Mouse (Mus musculus) gastrocnemius, postnatal 10 days (tissue): Measurements from ENCODE around the gene Nck1. TPM values are rescaled to one million over a fixed set of nuclear protein-coding genes. Genes with fewer than 3 reads are reported as not detected.
A peak's percentile ranks its signal among the peaks of the same experiment; 100 is the strongest.

Experiments
- DNase-seq: peaks from one replicate; pipeline ENCODE4 v3.0.0; 2021; ENCODE audit warnings: mixed read lengths
- long read RNA-seq, 2 experiments: library from polyadenylated mRNA; stranded (forward); transcript quantifications; one replicate each; pipeline ENCODE4 v2.0.0; 2021
- total RNA-seq, 2 experiments: library from RNA; stranded (reverse); gene quantifications; 2 replicates each; pipeline ENCODE4 v1.2.3; 2021

Nck1 gene
- total RNA-seq: 10 to 100 TPM; 35.9 to 39.7 TPM
- long read RNA-seq, experiment 1, full-length matches to known transcripts: 20 of 28 reads
- long read RNA-seq, experiment 1, partial matches to known transcripts: 0 of 28 reads
- long read RNA-seq, experiment 1, other reads (novel, unspliced or antisense): 8 of 28 reads
- long read RNA-seq, experiment 2, full-length matches to known transcripts: 15 of 25 reads
- long read RNA-seq, experiment 2, partial matches to known transcripts: 1 of 25 reads
- long read RNA-seq, experiment 2, other reads (novel, unspliced or antisense): 9 of 25 reads

GRCm38 (mm10) chr9:100545715-100546593 lies at the start of gene Nck1:
Gene Nck1, minus strand, starts transcription at chr9:100546134.
- peak; percentile 99 for DNase-seq

DNA sequence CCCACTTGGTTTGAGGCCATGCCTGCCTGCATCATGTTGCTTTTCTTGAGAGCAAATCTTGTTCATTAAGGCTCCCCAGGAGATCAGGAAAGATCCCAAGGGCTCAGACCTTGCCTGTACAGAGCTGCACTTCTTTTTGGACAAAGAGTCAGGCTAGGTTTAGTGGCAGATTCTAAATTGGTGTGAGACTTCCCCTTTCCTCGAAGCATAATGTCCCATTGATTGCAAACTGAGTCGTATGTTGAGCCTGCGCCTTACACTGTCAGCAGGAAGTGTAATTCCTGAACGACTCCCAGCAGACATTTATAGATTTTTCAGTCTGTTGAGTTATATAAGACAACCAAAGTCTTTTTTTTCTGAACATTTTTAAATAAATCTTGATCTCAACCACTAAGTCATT lies 44.5 kb upstream of the Nck1 start:
- DNase-seq: no peak

DNA sequence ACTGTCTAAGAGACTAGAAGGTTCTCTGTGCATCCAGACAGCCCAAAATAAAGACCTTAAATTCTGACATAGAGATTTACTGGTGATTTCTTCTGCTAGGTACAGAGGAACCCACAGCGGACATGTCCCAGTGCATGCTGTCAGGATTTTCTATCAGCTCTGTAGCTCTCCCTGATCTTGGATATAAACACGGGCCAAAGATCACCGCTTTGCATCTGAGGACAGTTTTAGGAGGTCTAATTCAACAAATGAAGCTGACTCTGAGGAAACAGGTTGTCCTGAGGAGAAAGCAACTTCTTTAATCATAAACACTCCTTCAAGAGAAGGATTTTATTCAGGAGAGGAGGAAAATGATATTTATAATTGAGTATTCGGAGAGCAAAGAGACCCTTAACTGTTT lies 38.1 kb upstream of the Nck1 start:
- DNase-seq: no peak

DNA sequence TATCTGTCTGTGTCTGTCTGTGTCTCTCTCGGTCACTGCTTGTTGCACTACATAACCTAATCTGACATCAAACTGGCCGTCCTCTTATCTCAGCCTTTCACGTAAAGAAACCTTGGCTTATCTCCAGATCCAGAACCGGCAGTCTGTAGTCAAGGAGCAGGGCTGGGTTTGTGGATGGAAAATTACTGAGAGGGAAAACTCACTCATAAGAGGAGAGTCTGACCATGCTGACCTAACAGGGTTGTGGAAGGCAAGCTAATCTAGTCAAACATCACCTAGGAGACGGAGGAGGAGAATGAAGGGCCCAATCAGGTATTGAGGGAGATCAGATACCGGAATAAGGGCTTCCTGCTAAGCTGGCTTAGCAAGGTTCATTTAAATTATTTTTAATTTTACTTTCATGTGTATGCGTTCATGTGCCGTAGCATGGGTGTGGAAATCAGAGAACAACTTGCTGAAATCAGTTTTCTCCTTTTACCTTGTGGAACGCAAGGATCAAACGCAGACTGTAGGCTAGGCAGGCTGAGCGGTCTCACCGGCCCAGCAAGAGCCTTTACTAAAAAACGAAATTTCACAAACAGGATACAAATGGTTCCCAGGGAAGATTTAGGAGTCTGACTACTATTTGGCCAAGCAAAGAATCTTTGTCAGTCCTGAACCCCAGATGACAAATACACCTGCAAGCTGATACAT lies 37.1 kb upstream of the Nck1 start:
- DNase-seq: no peak

DNA sequence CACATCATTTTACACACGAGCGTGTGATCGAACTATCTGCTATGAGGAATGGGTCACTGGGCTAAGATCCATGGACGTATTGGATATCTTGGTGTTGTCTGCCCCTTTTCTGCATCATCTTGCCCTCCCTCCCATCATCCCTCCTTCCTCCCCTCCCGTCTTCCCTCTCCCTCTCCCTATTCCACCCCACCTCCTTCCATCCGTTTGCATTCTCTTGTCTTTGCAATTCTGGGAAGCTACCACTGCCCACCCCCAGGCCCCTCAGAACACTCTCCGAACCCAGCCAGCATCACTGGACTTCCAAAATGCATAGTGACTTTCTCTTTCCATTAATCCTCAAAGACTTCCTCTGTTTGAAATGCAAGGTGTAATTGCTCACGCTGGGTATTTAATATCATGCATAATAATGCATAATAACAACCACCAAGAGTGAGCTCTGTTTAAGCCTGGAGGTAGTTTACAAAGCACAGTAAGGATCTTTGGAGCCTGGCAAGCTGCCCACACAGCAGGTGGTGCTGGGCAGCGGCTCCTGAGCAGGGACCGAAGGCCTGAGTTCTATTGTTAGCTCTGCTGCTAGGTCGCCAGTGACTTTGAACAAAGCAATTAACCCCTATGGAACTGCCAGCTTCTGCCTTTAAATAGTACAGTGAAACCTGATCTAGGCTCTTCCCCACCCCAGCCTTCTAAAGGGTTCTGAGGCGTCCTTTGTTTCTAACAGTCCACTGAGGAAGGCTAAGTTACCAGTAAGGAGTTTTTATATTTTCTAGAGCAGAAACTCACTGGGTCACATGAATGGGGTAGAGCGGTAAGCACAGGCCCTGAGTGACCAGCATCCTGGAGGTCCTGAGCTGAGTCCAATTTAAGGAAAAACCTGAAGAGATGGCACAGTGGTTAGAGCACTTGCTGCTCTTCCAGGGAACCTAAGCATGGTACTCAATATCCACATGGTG lies 35.9 kb upstream of the Nck1 start:
- peak; percentile 40 for DNase-seq

DNA sequence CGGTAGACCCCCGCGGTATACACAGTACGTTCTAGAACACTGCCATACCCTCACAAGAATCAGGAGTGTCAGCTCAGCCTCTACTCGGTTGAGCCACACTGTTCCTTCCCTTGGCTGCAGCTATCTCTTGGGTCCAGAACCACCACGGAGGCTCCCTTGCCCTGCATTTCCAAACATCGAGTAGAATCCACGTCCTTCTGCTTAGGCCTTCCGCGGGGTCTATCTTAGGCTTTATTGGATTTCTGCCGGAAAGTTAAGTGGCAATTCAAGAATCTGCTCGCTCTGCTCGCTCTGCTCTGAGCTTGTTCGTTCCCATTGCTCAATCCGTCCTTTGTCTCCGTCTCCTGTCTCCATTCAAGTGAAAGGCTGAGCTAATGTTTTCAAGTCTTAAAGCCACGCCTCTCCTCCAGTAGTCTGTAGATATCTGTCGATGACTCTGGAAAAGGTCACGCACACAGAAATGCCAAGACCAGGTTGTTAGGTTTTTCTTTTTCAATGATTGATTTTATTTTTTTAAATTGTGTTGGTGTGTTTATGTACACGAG lies 34.3 kb upstream of the Nck1 start:
- DNase-seq: no peak

GRCm38 (mm10) chr9:100573942-100574341 lies 28.0 kb upstream of the Nck1 start:
- DNase-seq: no peak

- no peak for DNase-seq
Observed at GRCm38 (mm10) chr9:100573300-100573699, 27.4 kb upstream of the Nck1 start.

- no peak for DNase-seq
Observed at GRCm38 (mm10) chr9:100571511-100571910, 25.6 kb upstream of the Nck1 start.

DNA sequence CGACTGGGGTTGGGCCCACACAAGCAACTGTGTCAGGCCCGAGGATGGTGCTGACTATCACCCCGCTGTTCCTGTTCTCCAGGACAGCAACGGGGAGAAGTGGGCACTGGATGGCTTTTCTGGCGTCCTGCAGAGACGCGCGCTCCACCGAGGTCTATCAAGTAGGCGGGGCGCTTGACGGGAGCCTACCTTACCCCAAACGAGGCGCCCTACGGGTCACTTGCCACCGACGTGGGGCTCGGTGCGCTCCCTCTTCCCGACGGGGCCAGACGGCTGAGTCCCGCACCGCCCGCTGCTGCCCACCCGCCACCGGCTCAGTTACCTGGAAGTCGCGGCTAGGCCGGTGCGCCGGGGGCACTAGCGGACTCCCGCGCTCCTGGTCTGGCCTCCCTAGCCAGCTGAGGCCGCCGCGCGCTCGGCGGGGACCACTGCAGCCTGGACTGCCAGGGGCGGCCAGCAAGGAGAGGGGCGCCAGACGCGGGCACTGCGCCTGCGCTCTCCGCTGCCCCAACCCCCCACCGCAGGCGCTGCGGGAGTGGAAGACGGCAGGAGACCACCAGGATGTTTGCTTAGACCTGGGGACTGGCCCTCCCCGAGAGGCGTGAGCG lies 24.8 kb upstream of the Nck1 start, which contains the start of gene Slc35g2:
Gene Slc35g2, minus strand, starts transcription at position 465 of the 608 bp plus-strand sequence.
- peak; percentile 21 for DNase-seq

- peak; percentile 18 for DNase-seq
Observed at GRCm38 (mm10) chr9:100569798-100570625, 24.1 kb upstream of the Nck1 start.

DNA sequence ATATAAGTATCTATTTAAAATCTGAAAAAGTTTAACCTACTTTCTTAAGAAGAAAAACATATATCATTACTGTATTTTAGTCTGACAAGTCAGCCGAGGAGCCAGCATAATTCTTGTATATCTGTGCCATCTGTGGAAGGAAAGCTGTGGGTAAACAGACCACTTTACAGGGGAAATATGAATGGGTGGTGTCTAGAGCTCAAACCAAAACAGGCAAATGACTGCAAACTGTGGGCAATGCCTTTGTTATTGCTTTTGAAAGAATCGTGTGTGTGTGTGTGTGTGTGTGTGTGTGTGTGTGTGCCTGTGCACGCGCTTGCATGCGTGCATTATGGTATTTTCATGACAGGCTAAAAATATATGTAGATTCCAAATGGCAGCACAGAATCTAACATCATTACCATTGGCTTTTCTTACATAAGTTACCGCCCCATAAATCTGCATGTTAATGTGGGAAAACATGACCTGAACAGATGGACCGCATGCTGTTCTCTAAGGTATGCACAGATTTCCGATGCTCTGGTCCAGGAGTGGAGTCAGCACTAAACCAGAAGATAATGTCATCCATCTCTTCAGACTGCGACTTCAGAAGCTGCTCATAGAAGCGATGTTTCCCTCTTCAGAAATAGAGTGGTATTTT lies 14.4 kb upstream of the Nck1 start:
- DNase-seq: no peak

DNA sequence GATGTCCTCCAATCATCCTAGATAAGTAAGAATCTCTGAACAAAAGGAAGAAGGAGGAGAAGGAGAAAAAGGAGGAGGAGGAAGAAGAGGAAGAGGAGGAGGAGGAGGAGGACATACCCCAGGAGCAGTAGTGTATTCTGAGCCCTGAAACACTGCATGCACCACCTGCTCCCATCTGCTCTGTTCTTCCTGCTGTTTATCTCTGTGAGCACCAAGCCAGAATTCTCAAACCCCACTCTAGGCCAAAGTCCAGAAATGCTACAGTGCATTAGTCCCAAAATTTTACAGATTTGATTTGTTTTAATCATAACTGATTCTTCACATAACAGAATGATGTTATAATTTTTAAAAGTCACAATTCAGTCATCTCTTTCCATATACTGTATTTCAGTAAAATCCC lies 13.1 kb upstream of the Nck1 start:
- DNase-seq: no peak

DNA sequence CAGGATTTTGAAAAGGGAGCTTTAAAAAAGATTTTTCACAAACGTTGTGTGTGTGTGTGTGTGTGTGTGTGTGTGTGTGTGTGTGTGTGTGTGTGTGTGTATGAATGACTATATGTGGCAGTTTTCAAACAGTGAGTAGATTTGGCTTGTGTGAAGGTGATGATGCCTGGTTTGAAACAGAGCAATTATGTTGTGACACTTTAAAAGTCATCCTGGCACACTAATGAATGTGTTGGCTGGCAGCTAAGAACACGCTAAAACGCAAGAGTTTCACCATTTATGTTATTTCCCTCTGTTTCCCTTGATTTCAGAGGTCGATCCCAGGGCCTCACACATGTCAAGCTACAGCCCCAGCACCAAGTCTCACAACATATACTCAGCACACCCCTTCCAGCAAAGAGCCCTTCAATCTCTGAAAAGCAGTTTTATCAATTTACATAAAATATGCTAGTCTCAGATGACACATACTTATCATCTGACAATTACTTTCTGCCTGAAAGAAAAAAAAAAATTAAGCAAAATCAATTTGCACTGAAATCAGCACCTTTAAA lies 12.2 kb upstream of the Nck1 start:
- DNase-seq: no peak

DNA sequence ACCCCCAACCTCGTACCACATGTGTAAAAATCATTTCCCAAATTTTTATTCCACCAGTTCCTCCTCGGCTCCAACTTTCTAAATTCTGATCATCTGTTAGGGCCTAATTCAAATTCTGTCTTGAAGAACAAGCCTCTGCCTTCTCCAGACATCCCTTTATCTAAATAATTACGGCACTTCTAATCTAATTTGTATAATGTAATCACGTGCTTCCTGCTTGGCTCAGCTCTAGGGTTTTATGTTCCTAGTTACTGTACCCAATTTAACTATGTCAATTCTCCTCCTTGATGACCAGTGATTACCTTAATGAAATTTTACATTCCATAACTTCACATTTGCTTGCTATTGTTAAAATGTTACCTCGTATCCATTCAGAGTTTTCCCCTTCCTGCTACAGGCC lies 9.8 kb upstream of the Nck1 start:
- DNase-seq: no peak

- no peak for DNase-seq
Observed at GRCm38 (mm10) chr9:100548313-100548712, 2.4 kb upstream of the Nck1 start.

DNA sequence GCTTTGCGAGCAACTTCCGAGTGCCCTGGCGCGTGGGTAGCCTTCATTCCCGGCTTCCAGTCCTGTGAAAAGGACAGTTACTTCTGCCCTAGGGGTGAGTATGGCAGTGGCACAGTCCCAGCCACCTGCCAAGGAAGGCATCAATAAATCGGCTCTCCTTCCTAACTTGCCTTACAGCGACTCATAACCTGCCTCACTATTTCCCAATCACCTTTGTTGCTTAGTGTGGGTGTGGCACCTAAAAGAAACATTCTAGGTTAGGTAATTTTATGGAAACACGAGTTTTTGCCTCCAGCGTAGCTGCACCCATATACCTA lies 618 bp upstream of the Nck1 start:
- peak; percentile 11 for DNase-seq

DNA sequence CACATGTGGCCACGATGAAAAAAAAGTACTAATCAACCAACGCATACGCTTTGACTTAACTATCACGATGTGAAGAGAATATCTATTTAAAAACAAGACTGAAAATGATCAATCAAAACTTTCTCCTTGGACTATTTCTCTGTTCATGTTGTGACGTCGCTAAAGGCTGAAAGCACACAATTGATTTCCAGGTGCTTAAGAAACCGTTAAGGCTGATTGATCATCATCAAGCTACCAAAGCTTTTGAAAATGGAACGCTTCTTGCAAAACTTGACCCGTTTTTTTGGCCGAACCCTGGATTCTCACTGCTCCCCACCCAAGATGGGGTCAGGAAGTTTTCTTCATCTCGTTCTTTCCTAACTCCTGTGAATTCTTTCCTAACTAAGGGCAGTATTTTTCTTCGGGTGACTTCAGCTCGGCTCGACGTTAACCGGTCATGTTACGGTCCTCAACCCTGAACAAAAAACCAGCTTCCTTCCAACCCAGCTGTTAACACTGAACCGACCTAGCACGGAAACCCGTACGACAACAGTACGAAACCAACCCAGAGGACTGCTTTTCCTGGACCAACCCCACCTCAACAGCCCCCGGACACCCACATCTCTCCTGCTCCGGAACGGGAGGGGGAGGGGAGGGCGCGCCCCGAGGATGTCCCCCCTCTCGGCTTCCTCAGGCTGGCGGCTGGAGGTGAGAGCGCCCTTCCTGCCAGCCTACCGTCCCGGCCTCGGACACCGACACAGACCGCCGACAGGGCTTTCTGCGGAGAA lies 803 bp downstream of the Nck1 start:
- no peak for DNase-seq
